Mouse (Mus musculus) adrenal gland, adult 2 months (tissue): ENCODE data around the gene Nelfa. TPM values are rescaled to one million over a fixed set of nuclear protein-coding genes. Genes with fewer than 3 reads are reported as not detected.
"Not testable (repeated sequence)": the region's sequence is repeated elsewhere in the genome, so short reads cannot be mapped to it uniquely, and the experiment has no call there.

Experiments
- DNase-seq: peaks from one replicate; pipeline ENCODE4 v3.0.0; 2021
- long read RNA-seq: library from polyadenylated mRNA; stranded (forward); transcript quantifications from one replicate; pipeline ENCODE4 v2.0.0, GENCODE M21; 2021
- polyA plus RNA-seq: library from polyadenylated mRNA; depleted of rRNA; stranded (reverse); fragments of >200 nt; gene quantifications from 2 replicates; pipeline ENCODE4 v1.2.3, GENCODE M21; 2012; rRNA removed
- total RNA-seq, 2 experiments: library from RNA; stranded (reverse); gene quantifications; 2 replicates each; pipeline ENCODE4 v1.2.3; 2021

Gene Nelfa
- total RNA-seq (10 to 100 TPM; 21.1 to 21.8 TPM), polyA plus RNA-seq (35.8 and 38.4 TPM in 2 replicates)
- long read RNA-seq, transcript Nelfa-201 (11 exons, 2,580 nt) = major isoform, 27 of 32 reads
- long read RNA-seq, partial matches to known transcripts = 2 of 32 reads
- long read RNA-seq, other reads (novel, unspliced or antisense) = 3 of 32 reads

GRCm38 (mm10) chr5:33936120-33936707, at the start of gene Nelfa:
TSS of gene Nelfa (minus strand) at chr5:33936413.
- peak; percentile 100 for DNase-seq

- peak; percentile 93 for DNase-seq
Observed at GRCm38 (mm10) chr5:33983309-33984121, 47.3 kb upstream of the Nelfa start, which contains the start of gene Gm1673. TSS of gene Gm1673 (plus strand) at chr5:33983433.

- peak; percentile 49 for DNase-seq
Observed at GRCm38 (mm10) chr5:33982731-33983259, 46.6 kb upstream of the Nelfa start.

- no peak for DNase-seq
Observed at GRCm38 (mm10) chr5:33976267-33976666, 40.1 kb upstream of the Nelfa start.

DNA sequence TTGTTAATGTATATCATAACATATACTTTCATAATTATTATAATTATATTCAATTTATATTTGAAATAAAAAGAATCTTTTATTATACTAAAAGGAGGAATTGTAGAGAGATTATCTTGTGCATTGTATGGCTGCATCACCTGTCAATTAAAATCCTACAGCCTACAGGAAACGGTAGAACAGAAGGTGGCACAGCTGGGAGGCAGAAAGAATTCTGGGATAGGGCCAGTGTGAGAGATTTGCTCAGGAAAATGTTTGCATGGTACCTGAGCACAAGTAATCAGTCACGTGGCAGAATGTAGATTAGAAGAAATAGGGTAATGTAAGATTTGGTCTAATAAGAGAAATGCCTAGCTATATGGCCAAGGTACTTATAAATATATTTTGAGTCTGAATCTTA, 38.5 kb upstream of the Nelfa start:
- DNase-seq = no peak

DNA sequence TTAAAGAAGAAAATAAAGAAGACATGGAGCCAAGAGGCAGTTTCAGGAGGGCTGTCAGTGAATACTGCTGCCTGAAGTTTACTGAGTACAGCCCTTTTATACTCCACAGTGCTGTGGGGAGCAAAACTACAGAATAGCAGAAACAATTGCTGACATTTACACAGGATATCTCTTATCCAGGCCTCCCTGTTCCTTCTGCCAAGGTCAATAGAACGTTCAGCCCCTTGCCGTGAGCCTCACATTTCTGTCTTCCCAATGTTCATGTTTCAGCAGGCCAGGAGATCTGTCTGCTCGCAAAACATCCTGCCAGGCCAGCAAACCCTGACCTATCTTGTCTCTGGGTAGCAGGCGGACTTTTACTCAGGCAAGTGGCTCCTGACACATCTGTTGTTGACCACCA, 23.2 kb upstream of the Nelfa start:
- DNase-seq = no peak

DNA sequence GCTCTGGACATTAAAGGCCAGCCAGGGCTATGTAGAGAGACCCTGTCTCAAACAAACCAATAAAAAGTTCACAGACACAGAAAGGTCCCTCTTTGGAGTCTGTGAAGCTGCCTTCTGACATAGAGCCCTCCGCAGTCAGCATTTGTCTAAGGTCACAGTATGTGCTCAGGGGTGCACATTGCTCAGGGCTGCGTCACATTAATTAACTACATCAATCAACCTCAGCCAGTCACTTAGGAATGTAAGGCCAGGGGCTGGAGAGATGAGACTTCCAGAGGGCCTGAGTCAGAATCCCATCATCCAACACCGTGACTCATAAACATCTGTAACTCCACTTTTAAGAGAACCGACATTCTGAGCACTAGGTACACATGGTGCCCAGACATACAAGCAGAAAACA, 19.7 kb upstream of the Nelfa start:
- DNase-seq = peak; percentile 79

DNA sequence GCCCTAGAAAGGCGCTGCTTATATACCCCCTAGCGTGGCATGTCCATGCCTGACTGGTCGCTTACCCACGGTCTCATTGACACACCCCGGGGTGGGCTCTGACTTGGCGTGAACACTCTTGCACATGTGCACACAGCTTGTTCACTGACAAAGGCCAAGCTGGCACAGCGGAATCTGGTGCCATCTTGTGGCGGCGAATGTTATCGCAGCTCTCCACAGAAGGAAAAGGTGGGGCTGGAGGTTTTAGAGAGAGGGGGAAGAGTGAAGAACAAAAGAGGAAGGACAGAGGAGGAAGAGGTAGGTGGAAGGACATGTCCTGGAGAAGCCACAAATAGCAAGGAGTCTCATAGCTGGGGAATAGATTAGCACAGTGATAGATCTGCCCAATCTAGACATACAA, 18.1 kb upstream of the Nelfa start:
- DNase-seq = peak; percentile 68

DNA sequence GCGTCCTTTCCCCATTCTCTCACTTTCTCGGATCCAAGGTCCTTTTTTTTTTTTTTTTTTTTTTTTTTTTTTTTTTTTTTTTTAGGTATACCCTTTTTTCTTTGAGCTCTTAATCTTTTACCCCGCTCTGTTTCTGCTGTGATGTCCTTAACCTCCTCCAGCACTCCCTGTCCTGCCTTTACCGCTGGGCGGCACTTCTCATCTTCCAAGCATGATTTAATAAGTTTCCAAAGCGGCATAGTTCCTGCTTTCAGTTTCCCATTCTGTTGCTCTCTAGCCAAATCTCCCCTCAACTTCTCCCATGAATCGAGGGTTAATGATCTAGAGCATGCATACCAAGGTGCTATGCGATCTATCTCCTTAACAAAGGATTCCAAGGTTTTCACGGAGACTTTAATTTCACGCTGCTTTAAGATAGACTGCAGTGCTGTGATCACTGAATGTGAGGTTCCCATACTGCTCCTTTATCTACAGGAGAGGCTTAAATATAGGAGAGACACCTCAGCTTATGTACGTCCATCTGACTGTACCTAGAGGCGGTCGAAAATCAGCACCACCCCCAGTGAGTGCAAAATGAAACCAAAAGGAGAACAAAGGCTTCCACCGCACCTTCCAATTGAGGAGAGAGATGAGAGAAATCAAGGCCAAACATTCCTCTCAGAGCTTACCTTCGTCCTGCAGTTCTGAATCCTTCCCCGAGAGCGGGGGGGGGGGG, 17.4 kb upstream of the Nelfa start:
- no peak for DNase-seq

DNA sequence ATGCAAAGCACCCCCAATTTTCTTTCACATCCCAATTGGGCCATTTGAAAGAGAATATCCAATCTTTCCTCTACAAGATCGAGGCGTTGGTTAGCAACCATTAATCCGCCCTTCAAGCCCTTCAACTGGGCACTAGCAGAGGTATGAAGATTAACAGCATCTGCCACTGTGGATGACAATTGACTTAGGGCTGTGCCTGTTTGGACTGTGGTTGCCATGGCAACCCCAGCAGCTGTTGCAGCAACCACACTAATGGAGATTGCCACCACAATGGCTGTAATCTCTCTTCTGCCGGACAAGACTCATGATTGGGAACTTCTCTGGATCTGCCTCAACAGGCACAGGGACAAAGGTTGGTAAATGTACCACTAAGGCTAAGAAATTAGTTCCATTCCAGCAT, 12.1 kb upstream of the Nelfa start:
- no peak for DNase-seq

DNA sequence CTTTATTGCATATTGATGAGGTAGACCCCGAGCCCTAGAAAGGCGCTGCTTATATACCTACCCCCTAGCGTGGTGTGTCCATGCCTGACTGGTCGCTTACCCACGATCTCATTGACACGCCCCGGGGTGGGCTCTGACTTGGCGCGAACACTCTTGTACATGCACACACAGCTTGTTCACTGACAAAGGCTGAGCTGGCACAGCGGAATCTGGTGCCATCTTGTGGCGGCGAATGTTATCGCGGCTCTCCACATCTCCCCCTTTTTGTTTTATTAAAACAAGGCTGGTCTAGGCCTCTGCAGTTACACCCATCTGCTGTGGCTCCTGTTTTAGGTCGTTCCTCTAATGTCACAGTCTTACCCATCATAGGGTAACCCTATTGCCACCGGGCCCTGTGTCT, 10.8 kb upstream of the Nelfa start:
- not testable (repeated sequence) for DNase-seq

- DNase-seq = no peak
Observed at GRCm38 (mm10) chr5:33938448-33938847, 2.2 kb upstream of the Nelfa start.

GRCm38 (mm10) chr5:33937230-33937629, 1.0 kb upstream of the Nelfa start:
- DNase-seq = no peak

DNA sequence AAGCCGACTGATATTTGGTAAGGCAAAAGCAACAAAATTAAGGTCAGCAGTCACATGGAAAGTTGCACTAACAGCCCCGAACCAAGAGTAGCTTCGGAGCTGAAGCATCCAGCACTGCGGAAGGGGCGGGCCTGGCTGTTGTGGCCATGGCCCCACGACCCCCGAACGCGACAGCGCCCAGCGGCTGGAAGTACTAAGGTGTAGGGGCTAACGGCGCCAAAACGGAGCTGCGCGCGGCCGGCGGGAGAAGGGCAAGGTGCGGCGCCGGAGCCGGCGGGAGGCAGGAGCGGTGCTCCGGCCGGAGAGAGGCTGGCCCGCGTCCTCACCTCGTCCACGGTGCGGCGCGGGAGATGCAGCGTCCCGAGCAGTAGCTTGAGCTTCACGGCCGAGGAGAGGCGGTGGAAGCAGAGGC, 507 bp downstream of the Nelfa start:
- no peak for DNase-seq

DNA sequence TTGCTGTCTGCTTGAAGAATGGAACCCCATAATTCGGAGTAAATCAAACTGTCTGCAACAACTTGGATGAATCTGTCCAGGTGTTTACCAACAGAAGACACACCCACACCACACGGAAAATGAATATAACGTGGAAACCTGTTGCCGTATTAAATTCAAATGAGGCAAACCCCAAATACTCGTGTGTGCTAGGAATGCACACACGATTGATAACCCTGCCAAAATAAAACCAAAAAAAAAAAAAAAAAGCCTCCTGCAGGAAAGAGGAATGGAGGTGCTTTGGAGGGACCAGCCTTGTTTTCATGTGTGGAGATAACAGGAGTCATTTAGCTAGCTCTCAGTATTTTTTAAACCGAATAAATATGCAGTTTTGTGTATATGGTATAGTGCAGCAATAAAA, 1.3 kb downstream of the Nelfa start:
- no peak for DNase-seq

- no peak for DNase-seq
Observed at GRCm38 (mm10) chr5:33934081-33934480, 2.1 kb downstream of the Nelfa start.

DNA sequence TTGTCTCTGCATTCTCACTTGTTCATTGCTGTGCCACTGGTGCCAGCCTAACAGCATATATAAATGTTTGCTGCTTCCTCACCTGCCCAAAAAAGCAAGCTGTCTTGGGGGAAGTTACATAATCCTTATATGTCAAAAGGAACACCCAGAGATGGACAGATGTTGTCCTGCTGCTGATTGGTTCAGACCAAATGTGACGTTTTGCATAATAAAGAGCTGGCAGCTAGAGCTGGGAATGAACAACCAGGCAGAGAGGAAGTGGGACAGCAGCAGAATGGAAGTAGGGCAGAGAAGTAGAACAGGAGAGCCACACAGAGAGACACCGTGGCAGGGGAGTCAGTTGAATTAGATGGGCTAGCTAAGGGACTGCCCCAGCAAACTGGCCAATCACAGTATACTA, 3.8 kb downstream of the Nelfa start:
- no peak for DNase-seq

DNA sequence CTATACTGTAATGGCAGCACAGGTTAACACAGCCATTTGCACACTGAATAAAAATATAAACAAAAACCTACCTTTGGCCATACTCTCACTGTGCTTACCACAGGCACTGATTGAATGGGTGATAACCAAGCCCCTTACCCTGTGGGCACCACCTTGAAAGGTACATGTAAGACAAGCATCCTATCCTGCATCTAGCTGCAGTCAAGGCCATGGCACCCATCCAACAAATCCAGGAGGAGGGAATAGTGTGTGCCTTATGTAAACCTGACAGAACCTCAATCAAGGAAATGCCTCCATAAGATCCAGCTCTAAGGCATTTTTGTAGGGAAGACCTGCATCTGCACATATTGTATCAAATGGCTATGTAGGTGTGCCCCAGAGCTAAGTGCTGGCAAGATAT, 10.0 kb downstream of the Nelfa start:
- DNase-seq = no peak

DNA sequence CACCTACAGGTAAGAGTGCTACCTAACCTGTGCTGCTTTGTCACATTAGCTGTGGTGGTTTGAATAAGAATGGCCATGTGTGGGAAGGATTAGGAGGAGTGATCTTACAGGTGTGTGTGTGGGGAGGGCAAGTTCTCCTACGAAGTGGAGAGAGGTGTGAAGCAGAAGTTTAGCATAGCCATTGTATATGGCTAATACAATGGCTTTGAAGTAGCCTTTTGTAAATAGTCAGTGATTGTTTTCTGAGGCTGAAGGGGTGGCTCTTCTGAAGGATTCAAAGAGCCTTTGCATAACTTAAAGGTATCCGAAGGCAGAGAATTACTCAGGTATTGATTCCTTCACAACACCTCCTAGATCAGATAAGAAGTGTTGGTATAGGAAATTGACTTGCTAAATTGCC, 13.6 kb downstream of the Nelfa start:
- no peak for DNase-seq

DNA sequence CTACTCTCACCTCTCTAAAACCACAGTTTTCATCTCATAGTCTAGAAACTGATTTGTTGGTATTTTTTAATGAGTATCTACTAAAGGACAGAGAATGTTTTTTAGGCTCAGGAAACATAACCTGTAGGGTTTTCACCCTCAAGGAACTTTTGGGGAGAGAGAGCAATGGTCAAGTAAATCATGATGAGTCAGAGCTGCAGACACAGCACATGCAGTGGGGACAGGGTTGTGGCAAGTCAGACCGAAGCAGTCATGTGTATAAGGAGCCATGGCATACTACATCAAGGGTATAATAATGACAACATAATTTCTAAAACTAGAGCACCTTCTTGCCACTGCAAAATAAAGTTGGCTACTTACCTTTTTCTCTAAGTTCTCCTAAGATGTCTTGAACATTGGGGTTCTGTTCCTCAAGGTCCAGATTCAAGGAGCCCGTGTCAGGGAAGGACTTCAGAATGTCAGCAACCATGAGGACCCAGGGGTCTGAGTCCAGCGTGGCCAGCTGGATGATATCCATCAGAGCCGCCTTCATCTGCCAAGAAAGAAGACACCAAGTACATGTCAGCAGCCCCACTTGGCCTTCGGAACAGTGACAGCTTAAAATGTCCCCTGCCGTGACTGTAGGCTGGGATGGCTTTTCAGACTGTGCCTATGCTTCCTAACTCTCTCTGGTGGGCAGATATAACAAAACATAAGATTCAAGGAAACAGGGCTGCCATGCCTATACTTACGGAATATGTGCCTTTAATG, 14.6 kb downstream of the Nelfa start:
- no peak for DNase-seq

- DNase-seq = no peak
Observed at GRCm38 (mm10) chr5:33920924-33921323, 15.3 kb downstream of the Nelfa start.

DNA sequence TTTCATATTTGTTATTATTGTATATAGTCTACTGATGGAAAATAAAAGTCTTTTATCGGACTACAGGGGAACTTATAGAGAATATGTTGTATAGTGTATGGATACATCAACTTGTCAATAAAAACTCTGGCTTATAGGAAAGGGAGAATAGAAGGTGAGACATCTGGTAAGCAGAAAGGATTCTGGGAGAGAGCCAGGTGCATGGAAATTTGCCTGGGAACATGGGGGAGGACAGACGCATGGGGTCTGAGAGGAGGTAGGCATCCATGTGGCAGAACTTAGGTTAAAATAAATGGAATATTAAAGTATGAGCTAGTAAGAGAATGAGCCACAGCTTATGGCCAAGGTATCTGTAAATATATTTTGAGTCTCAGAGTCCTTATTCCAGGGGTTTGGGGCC, 16.2 kb downstream of the Nelfa start:
- DNase-seq = no peak
